31 mouse cellular contexts compared by ENCODE assay signal in genomic region chr10:25779476-25779875, GRCm38 (mm10).
"Had no signal": no experiment of that assay in that cellular context is flagged by ENCODE, and none has a peak within 500 bp of the region (broad histone marks: within the 10 kb centered on the region; RNA-seq: fewer than 3 reads in every experiment).

No protein-coding gene starts in this region.

- H3K36me3 ChIP-seq: limb, embryonic 10.5 days; limb, embryonic 12.5 days; limb, embryonic 13.5 days; limb, embryonic 15.5 days; liver, embryonic 12.5 days; liver, embryonic 13.5 days; liver, embryonic 15.5 days; lung, embryonic 15.5 days; midbrain, embryonic 10.5 days; midbrain, embryonic 12.5 days; midbrain, embryonic 13.5 days; midbrain, embryonic 15.5 days had no signal

- H3K27ac ChIP-seq: limb, embryonic 10.5 days; limb, embryonic 12.5 days; limb, embryonic 13.5 days; limb, embryonic 15.5 days; liver, embryonic 12.5 days; liver, embryonic 13.5 days; liver, embryonic 14.5 days; liver, embryonic 15.5 days; lung, embryonic 15.5 days; macrophage; midbrain, embryonic 10.5 days; midbrain, embryonic 12.5 days; midbrain, embryonic 13.5 days; midbrain, embryonic 15.5 days had no signal

- H3K4me3 ChIP-seq: limb, embryonic 10.5 days; limb, embryonic 12.5 days; limb, embryonic 13.5 days; limb, embryonic 15.5 days; liver, embryonic 12.5 days; liver, embryonic 13.5 days; liver, embryonic 15.5 days; lung, embryonic 15.5 days; megakaryocyte, embryonic 14.5 days; midbrain, embryonic 10.5 days; midbrain, embryonic 12.5 days; midbrain, embryonic 13.5 days; midbrain, embryonic 15.5 days; myocyte had no signal

- DNase-seq: left cerebral cortex, postnatal 4 days; liver; liver, embryonic 13.5 days; liver, postnatal 0 days; lung, adult 18-20 months; lung, adult 2 months; lung, postnatal 10 days; lung, postnatal 14 days; lung, postnatal 36 days; lung, postnatal 4 days; midbrain, embryonic 14.5 days had no signal

- H3K9ac ChIP-seq: limb, embryonic 12.5 days; limb, embryonic 13.5 days; limb, embryonic 15.5 days; liver, embryonic 12.5 days; liver, embryonic 13.5 days; liver, embryonic 14.5 days; liver, embryonic 15.5 days; liver, postnatal 0 days; lung, embryonic 14.5 days; lung, embryonic 15.5 days; midbrain, embryonic 12.5 days; midbrain, embryonic 13.5 days; midbrain, embryonic 15.5 days had no signal

- H3K27me3 ChIP-seq: limb, embryonic 12.5 days; limb, embryonic 13.5 days; limb, embryonic 15.5 days; liver, embryonic 12.5 days; liver, embryonic 13.5 days; liver, embryonic 15.5 days; lung, embryonic 15.5 days; megakaryocyte, embryonic 14.5 days; midbrain, embryonic 12.5 days; midbrain, embryonic 13.5 days; midbrain, embryonic 15.5 days had no signal

- H3K4me1 ChIP-seq: limb, embryonic 10.5 days; limb, embryonic 12.5 days; limb, embryonic 13.5 days; limb, embryonic 15.5 days; liver, embryonic 12.5 days; liver, embryonic 13.5 days; liver, embryonic 15.5 days; lung, embryonic 15.5 days; megakaryocyte, embryonic 14.5 days; midbrain, embryonic 10.5 days; midbrain, embryonic 15.5 days had no signal

- H3K4me2 ChIP-seq: limb, embryonic 12.5 days; limb, embryonic 13.5 days; limb, embryonic 15.5 days; liver, embryonic 11.5 days; liver, embryonic 12.5 days; liver, embryonic 13.5 days; liver, embryonic 15.5 days; lung, embryonic 14.5 days; lung, embryonic 15.5 days; midbrain, embryonic 11.5 days; midbrain, embryonic 12.5 days; midbrain, embryonic 13.5 days; midbrain, embryonic 15.5 days had no signal

- ATAC-seq: liver, embryonic 12.5 days; liver, postnatal 0 days; lung, postnatal 0 days; midbrain, embryonic 13.5 days; midbrain, embryonic 15.5 days; midbrain, embryonic 16.5 days had no signal

- H3K9me3 ChIP-seq: limb, embryonic 10.5 days; limb, embryonic 12.5 days; limb, embryonic 13.5 days; limb, embryonic 15.5 days; liver, embryonic 12.5 days; liver, embryonic 13.5 days; liver, embryonic 15.5 days; lung, embryonic 15.5 days; midbrain, embryonic 10.5 days; midbrain, embryonic 12.5 days; midbrain, embryonic 13.5 days; midbrain, embryonic 15.5 days had no signal
